Mouse (Mus musculus) adrenal gland, postnatal 25 days (tissue): Measurements from ENCODE around the gene Acss2. TPM values are rescaled to one million over a fixed set of nuclear protein-coding genes. Genes with fewer than 3 reads are reported as not detected.

Experiments used
- DNase-seq: peaks from one replicate; pipeline ENCODE4 v3.0.0; 2021; ENCODE audit warnings: mixed read lengths
- long read RNA-seq: library from polyadenylated mRNA; stranded (forward); transcript quantifications from one replicate; pipeline ENCODE4 v2.0.0, GENCODE M21; 2021
- total RNA-seq: library from RNA; stranded (reverse); gene quantifications from 2 replicates; pipeline ENCODE4 v1.2.3, GENCODE M21; 2021

Gene Acss2
- total RNA-seq: 89.3 and 102 TPM in 2 replicates
- long read RNA-seq, transcript Acss2-201 (18 exons, 2,931 nt): major isoform, 185 of 320 reads
- long read RNA-seq, transcript Acss2-203 (19 exons, 2,145 nt): minor isoform, 81 of 320 reads
- long read RNA-seq, partial matches to known transcripts: 25 of 320 reads
- long read RNA-seq, other reads (novel, unspliced or antisense): 29 of 320 reads

DNA sequence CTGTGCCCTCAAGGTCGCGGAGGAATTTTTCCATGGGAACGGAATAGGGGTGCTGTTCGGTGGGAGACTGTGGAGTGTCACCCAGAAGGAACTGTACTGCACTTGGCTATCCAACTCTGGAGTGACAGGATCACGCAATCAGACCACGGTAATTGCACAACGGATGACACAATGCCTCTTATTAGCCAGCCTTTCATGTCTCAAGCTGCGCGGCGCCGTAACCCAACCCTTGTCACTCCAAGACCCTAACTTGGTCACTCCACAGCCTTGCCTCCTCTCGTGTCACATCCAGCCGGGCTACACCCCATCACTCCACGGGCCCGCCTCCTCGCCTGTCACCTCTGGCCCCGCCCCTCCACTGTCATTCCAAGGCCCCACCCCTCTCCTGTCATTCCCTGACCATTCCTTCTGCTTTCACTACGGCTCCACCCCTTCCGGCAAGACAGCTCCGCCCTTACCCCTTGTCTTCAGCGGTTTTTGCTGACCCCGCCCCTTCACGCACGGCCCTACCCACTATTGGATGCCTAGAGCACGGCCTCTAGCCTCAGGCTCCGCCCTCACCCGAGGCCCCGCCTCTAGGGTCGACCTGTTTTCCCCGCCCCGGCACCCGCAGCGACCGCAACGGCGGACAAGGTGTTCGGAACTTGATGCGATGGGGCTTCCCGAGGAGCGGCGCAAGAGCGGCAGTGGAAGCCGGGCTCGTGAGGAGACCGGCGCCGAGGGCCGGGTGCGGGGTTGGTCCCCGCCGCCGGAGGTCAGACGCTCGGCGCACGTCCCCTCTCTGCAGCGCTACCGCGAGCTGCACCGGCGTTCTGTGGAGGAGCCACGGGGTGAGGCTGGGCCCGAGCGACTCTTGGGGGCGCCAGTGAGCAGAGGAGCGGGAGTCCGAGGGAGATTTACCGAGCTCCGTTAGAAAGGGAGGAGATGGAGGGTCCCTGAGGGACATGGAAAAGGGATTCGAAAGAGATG, at the start of gene Acss2, which contains the start of gene Ggt7:
TSS of gene Acss2 (plus strand) at position 494 of the 969 bp plus-strand sequence.
TSS of gene Ggt7 (minus strand) at position 783 of the 969 bp plus-strand sequence.
- DNase-seq: peak; percentile 98

DNA sequence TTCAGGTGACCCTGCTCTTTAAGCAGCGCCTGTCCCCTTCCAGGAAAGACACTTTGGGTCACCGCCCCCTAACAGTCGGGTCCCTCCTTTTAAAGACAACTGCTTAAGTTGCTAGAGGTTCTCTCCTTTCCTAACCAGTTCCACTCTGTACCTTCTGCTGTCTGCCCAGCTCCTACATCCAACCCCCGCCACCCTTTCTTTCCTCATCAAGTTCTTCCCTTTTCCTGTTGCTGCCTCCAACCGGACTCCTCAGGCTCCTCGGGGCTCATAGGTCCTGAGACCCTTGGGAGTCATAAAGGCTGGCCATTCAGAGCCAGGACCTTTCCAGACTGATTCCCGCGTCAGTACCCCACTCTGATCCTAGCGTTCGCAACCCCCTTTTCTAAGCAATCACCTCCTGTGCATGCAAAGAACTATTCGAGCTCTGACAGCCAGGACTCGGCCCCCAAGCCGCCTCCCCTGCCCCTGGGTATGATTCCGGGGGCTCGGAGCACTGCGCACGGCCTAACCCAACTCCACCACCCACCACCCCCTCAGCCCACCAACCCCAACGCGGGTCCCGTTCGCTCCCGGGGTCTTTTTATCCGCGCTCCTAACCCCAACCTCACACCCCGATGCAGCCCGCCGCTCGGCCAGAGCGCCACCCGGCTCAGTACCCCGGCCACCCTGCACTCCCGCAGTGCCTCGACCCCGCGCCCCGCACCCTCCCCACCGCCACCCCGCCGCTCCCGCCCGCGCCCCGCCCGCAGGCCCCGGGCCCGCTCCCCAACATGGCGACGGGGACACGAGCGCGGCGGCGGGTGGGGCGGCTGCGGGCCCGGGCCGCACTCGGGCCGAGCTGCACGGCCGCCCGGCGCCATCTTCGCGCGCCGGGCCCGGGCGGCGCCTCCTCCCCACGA, 44.8 kb upstream of the Acss2 start:
- DNase-seq: peak; percentile 56

GRCm38 (mm10) chr2:155473570-155474088, 44.1 kb upstream of the Acss2 start, which contains the start of gene Ncoa6:
TSS of gene Ncoa6 (minus strand) at chr2:155473894.
- DNase-seq: peak; percentile 81

- DNase-seq: peak; percentile 71
These were observed 35.7 kb upstream of the Acss2 start for GRCm38 (mm10) chr2:155482021-155482420.

DNA sequence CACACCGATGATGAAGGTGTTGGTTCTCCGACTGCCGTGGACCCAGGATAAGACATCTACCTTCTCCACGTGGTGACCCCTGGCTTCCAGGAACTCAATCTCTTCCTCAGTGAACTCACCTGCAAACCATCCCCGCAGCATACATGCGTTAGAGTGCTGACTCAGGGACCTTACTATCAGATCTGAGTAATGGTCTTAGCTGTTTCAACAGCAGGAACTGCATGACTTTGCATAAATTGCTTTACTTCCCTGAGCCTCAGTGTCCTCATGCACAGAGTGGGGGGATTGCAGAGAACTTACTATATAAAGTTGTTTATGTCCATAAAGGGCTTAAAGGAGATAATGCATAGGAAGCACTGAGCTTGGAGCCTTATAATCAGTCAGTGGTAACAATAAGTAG, 26.8 kb upstream of the Acss2 start:
- DNase-seq: no peak

- no peak for DNase-seq
These were observed 15.2 kb upstream of the Acss2 start for GRCm38 (mm10) chr2:155502596-155502995.

- DNase-seq: no peak
These were observed 13.1 kb upstream of the Acss2 start for GRCm38 (mm10) chr2:155504440-155505355.

DNA sequence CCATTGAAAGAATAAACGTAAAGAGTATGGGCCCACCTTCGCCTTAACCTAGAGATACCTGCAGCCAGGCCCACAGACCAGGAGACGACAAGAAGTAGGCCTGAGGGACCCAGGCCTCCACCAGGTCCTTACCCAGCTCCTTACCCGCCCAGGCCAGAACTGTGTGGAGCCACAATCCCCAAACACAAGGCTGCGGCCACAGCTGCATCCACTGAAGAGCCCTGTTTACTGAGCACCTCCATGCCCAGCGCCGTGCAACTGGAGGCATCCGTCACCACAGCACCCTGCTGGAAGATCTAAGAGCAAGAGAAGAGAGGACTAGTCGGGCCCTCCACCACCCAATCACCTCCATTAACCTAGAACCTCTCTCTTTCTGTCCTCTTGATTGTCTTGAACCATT, 11.9 kb upstream of the Acss2 start:
- no peak for DNase-seq

DNA sequence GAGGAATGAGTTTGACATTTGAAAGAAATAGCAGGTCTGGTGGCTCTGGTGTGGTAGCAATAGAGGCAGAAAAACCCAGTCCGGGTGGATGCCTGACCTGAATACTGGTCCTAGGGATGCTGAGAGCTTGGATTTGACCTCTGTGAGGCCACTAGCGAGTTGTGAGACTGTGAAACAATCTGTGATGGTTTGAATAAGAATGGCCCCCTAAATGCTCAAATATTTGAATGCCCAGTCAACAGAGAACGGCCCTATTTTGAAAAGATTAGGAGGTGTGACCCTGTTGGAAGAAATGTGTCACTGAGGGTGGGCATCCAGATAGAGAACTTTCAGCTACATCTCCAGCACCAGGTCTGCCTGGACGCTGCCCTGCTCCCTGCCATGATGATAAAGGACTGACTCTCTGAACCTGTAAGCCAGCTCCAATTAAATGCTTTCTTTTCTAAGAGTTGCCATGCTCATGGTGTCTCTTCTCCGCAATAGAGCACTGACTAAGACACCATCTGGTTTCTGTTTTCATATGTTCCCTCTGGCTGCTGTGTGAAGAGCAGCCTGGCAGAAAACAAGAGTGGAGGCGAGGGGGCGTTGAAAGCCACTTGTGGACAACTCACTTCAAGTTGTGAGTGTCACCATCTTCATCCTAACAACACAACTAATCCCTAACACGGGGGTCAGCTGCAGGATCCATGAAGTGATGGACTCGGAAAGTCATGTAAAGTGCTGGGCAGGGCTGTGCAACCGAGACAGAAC, 9.9 kb upstream of the Acss2 start:
- no peak for DNase-seq

GRCm38 (mm10) chr2:155512479-155512878, 5.3 kb upstream of the Acss2 start:
- DNase-seq: peak; percentile 57

DNA sequence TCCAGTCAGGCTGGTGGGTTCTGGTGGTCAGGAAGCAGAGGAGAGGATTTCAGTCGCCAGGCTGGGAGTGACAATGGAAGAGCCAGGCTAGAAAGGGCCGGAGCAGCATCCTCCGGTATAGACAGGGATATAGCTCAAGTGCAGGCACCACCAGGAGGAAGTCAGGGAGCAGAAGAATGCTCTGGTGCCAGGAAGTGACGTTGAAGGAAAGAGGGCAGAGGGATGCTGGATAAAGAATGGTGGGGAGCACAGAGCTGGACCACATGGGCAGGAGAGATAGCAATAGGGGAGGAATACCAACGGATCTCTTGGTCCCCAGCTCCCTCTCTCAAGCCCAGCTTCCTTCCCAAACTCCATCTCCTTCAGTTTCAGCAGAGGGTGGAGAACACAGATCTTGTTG, 4.2 kb upstream of the Acss2 start:
- no peak for DNase-seq

DNA sequence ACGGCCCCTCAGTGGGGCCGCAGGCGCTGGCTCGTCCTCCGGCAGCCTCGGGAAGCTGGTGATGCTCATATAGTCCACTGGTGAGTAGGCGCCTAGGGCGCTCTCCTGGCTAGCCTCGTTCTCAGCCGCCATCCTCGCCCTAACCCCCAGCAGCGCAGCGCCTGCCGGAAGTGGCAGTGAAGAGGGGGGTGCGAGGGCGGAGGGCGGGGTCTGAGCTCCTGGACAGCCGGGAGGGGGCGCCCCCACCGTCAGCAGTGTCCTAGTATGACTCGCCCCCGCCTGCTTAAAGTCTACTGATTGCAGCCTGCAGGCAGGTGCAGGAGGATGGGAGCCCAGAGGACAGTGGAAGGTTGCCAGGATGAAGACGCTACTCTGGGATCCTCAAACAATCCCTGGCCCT, 3.1 kb upstream of the Acss2 start:
- peak; percentile 72 for DNase-seq

DNA sequence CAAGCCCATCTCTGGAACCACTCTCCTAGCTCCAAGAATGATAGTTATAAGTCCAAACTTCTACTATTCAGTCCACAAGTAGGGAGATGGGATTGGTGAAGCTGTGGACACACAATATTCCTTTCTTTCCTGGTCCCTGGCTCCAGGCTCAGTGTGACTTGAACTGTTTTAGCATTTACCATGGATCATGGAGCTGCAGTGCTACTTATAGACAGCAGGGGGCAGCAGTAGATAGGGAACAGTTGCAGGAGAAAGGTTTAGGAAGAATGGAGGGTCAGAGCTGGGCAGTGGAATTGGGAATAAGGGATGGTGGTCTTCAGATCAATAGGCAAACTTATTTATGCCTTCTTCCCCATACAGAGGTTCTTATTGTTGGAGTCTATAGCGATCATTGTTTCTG, 1.8 kb upstream of the Acss2 start:
- DNase-seq: peak; percentile 56

GRCm38 (mm10) chr2:155518531-155519270, 953 bp downstream of the Acss2 start:
- DNase-seq: no peak

- DNase-seq: no peak
These were observed 6.0 kb downstream of the Acss2 start for GRCm38 (mm10) chr2:155523706-155524105.

DNA sequence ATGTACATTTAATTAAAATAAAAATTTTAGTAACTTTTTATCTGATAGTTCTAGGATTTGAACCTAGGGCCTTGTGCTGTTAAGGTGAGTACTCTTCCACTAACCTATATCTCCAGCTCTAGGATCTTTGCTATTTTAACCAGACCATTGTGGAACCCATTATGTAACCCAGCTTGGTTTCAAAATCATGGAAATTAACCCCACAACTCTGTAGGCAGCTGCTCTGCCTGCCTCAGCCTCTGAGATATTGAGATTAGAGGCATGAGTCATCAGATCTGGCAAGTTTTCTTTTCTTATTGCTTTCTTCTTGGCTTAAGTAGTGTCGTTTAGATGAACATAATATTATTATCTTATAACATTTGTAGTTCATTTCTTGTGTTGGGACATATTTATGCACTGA, 6.6 kb downstream of the Acss2 start:
- DNase-seq: no peak

GRCm38 (mm10) chr2:155527367-155527766, 9.6 kb downstream of the Acss2 start:
- DNase-seq: no peak

- no peak for DNase-seq
These were observed 18.5 kb downstream of the Acss2 start for GRCm38 (mm10) chr2:155536292-155536691.

GRCm38 (mm10) chr2:155537761-155538462, 20.2 kb downstream of the Acss2 start:
- DNase-seq: no peak
